Mouse (Mus musculus): ENCODE measurements around the gene Qrich1. TPM values are rescaled to one million over a fixed set of nuclear protein-coding genes. Genes with fewer than 3 reads are reported as not detected.

The Qrich1 gene
- polyA plus RNA-seq, 1 experiment from 2014 or later: 119 TPM

MicroRNAs encoded within 50 kb of the gene (microRNA counts, 519-probe panel; counts per million panel counts)
- microRNA mmu-miR-191: 4,627 counts per million, percentile 44 among the panel's probes with 10 or more counts
- microRNA mmu-miR-425: 3,695 counts per million, percentile 23 among the panel's probes with 10 or more counts

Small RNAs within 50 kb of the gene (microRNA-seq; reads per million reads assigned to microRNA genes)
- gene Gm24083 (not detected), gene Mir191 (not detected), gene Mir425 (1,117 reads per million, percentile 79 among the genes with 10 or more reads in this experiment)

Other genes with a start within 250 kb of the Qrich1 start
- gene Nicn1, start 226.4 kb upstream of the Qrich1 start, polyA plus RNA-seq (2014; fragmentation: Nextera tagmentation; extraction: Ambion mirVana): 136 and 137 TPM in 2 replicates
- gene Amt, start 220.0 kb upstream of the Qrich1 start, polyA plus RNA-seq (2014; fragmentation: Nextera tagmentation; extraction: Ambion mirVana): 18.6 and 24.4 TPM in 2 replicates
- 206 and 214 TPM in 2 replicates for gene Rhoa, start 210.7 kb upstream of the Qrich1 start, polyA plus RNA-seq (2014; fragmentation: Nextera tagmentation; extraction: Ambion mirVana)
- gene Tcta, start 210.6 kb upstream of the Qrich1 start, polyA plus RNA-seq (2014; fragmentation: Nextera tagmentation; extraction: Ambion mirVana): 49.5 and 59.9 TPM in 2 replicates
- gene Gpx1, start 177.9 kb upstream of the Qrich1 start, polyA plus RNA-seq (2014; fragmentation: Nextera tagmentation; extraction: Ambion mirVana): 462 and 488 TPM in 2 replicates
- gene Usp4, start 169.0 kb upstream of the Qrich1 start, polyA plus RNA-seq (2014; fragmentation: Nextera tagmentation; extraction: Ambion mirVana): 127 TPM in 2 replicates
- 1.7 and 2.2 TPM in 2 replicates for gene 1700102P08Rik, start 124.0 kb upstream of the Qrich1 start, polyA plus RNA-seq (2014; fragmentation: Nextera tagmentation; extraction: Ambion mirVana)
- 1.6 TPM in 2 replicates for gene Ccdc36, start 88.3 kb upstream of the Qrich1 start, polyA plus RNA-seq (2014; fragmentation: Nextera tagmentation; extraction: Ambion mirVana)
- not detected in 2 replicates for gene BC048562, start 80.3 kb upstream of the Qrich1 start, polyA plus RNA-seq (2014; fragmentation: Nextera tagmentation; extraction: Ambion mirVana)
- 44.9 and 51.4 TPM in 2 replicates for gene Ccdc71, start 56.3 kb upstream of the Qrich1 start, polyA plus RNA-seq (2014; fragmentation: Nextera tagmentation; extraction: Ambion mirVana)
- gene Klhdc8b, start 55.2 kb upstream of the Qrich1 start, polyA plus RNA-seq (2014; fragmentation: Nextera tagmentation; extraction: Ambion mirVana): 52.8 and 57.2 TPM in 2 replicates
- 18.9 and 19.4 TPM in 2 replicates for gene Lamb2, start 37.1 kb upstream of the Qrich1 start, polyA plus RNA-seq (2014; fragmentation: Nextera tagmentation; extraction: Ambion mirVana)
- 64.9 and 69.7 TPM in 2 replicates for gene Usp19, start 26.2 kb upstream of the Qrich1 start, polyA plus RNA-seq (2014; fragmentation: Nextera tagmentation; extraction: Ambion mirVana)
- gene Qars, start 9.1 kb upstream of the Qrich1 start, polyA plus RNA-seq (2014; fragmentation: Nextera tagmentation; extraction: Ambion mirVana): 61.6 and 66.6 TPM in 2 replicates
- gene Impdh2, start 43.5 kb downstream of the Qrich1 start, polyA plus RNA-seq (2014; fragmentation: Nextera tagmentation; extraction: Ambion mirVana): 107 and 110 TPM in 2 replicates
- 80.9 and 93.2 TPM in 2 replicates for gene Ndufaf3, start 50.6 kb downstream of the Qrich1 start, polyA plus RNA-seq (2014; fragmentation: Nextera tagmentation; extraction: Ambion mirVana)
- gene Dalrd3, start 53.1 kb downstream of the Qrich1 start, polyA plus RNA-seq (2014; fragmentation: Nextera tagmentation; extraction: Ambion mirVana): 241 and 242 TPM in 2 replicates
- gene Wdr6, start 61.9 kb downstream of the Qrich1 start, polyA plus RNA-seq (2014; fragmentation: Nextera tagmentation; extraction: Ambion mirVana): 240 and 242 TPM in 2 replicates
- 29.7 and 33.2 TPM in 2 replicates for gene P4htm, start 80.9 kb downstream of the Qrich1 start, polyA plus RNA-seq (2014; fragmentation: Nextera tagmentation; extraction: Ambion mirVana)
- 37.7 and 44.0 TPM in 2 replicates for gene Arih2, start 132.6 kb downstream of the Qrich1 start, polyA plus RNA-seq (2014; fragmentation: Nextera tagmentation; extraction: Ambion mirVana)
- gene Slc25a20, start 145.3 kb downstream of the Qrich1 start, polyA plus RNA-seq (2014; fragmentation: Nextera tagmentation; extraction: Ambion mirVana): 25.6 and 31.4 TPM in 2 replicates
- 70.8 and 82.7 TPM in 2 replicates for gene Prkar2a, start 172.5 kb downstream of the Qrich1 start, polyA plus RNA-seq (2014; fragmentation: Nextera tagmentation; extraction: Ambion mirVana)